Mouse (Mus musculus) megakaryocyte, embryonic 14.5 days (primary cell): Measurements from ENCODE around the gene 2310009B15Rik. TPM values are rescaled to one million over a fixed set of nuclear protein-coding genes. Genes with fewer than 3 reads are reported as not detected.

Source experiments
- H3K27me3 ChIP-seq: replicated peaks from 2 replicates; pipeline ENCODE3; 2012; ENCODE audit warnings: inconsistent platforms
- H3K36me3 ChIP-seq: replicated peaks from 2 replicates; pipeline ENCODE3; 2012; ENCODE audit warnings: low read length, inconsistent platforms, mixed read lengths
- H3K4me1 ChIP-seq: 2 replicates; pipeline ENCODE4 v1.6.1; 2012; ENCODE audit warnings: inconsistent platforms
- H3K4me3 ChIP-seq: replicated peaks from 2 replicates; pipeline ENCODE3; 2012; ENCODE audit warnings: moderate library complexity, mild to moderate bottlenecking, inconsistent platforms
- H3K9me3 ChIP-seq: 2 replicates; pipeline ENCODE4 v1.6.1; 2012; ENCODE audit warnings: inconsistent platforms
- FLI1 ChIP-seq: IDR thresholded peaks from 2 replicates; pipeline ENCODE4 v1.6.1; 2012; ENCODE audit warnings: low read length, inconsistent platforms, mixed read lengths
- GATA1 ChIP-seq: IDR thresholded peaks from 3 replicates; pipeline ENCODE4 v1.6.1; 2012; ENCODE audit warnings: mixed read lengths, low read length, inconsistent platforms, borderline replicate concordance
- polyA plus RNA-seq: library from polyadenylated mRNA; stranded (reverse); fragments of >175 nt; gene quantifications from 2 replicates; pipeline ENCODE4 v1.2.3, GENCODE M21; 2012; ENCODE audit warnings: low replicate concordance; ENCODE audit not compliant: insufficient read depth

2310009B15Rik gene
- polyA plus RNA-seq, 1 experiment: 54.8 TPM

DNA sequence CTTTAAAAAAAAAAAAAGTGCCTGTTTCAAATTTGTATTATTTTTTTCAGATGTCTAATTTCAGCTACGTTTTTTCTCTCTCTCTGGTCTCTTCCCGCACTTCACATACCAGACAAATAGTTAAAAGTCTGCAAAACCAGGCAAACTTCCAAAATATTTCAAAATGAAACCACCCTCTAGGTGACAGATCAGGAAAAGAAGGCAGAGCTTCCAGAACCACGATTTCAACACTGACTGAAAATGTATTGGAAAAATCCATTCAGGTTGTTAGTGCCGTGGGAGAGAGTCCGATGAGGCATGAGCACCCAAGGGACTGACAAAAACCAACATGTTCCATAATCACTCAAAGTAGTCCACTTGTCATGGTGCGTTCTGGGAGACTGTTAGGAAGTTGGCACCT, 29.8 kb downstream of the 2310009B15Rik start:
- Histone ChIP-seq H3K27me3 (peaks cover under 1% of the 10 kb centered on the region), H3K9me3 (no peaks in the 10 kb centered on the region), H3K36me3 (no peaks in the 10 kb centered on the region), H3K4me3 (no peak overlapping the region), H3K4me1 (peaks cover 18% of the 10 kb centered on the region)
- no peak for TF ChIP-seq GATA1
- no peak for TF ChIP-seq FLI1

DNA sequence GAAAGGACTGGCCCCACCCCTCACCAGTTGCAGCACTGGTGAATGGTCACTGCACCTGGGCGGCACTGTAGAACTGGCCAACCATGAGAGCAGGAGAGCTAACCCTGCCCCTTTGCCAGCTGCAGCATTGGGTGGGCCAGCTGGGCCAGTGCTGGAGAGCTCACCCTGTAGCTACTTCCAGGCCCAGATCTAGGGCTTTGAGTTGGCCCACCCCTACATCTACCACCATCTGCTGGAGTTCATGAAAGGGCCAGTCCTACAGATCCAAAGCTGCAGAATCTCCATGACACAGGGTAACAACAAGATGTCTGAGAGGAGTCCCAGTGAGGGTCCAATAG, 33.7 kb downstream of the 2310009B15Rik start:
- Histone ChIP-seq H3K4me1 (peaks cover 16% of the 10 kb centered on the region), H3K27me3 (peaks cover 2% of the 10 kb centered on the region), H3K4me3 (peak overlapping the region; percentile 82), H3K36me3 (no peaks in the 10 kb centered on the region), H3K9me3 (no peaks in the 10 kb centered on the region)
- TF ChIP-seq FLI1 (no peak), GATA1 (no peak)

DNA sequence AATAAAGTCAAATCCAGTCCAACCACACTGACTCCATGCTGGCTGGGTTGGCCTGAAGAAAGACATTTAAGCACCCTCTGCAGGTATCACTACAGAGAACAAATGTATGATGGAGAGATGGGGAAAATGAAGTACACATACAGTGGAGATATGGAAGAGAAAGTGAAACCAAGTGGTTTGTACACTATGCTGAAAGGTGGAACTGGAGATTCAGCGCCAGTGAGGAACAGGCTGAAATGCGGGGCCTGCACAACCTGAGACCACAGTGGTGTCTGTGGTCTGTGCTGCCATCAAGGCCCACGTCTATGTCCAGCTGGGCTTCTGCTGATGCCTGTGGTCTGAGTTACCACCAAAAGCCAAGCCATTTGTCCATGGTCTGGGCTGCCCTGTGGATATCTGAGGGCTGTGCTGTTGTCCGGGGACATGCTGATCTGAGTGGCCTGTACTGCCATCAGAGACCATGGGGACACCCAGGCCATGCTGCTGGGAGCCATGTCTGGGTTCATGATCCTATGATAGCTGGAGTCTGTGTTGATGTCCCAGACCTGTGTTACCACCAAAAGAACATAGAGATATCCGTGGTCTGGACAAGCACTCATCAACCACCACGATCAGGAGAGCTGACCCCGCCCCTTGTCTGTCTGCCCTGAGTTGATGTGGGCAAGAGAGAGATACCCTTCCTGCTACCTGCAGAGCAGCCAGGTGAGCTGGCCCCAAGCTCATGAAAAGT, 34.2 kb downstream of the 2310009B15Rik start:
- Histone ChIP-seq H3K4me1 (peaks cover 16% of the 10 kb centered on the region), H3K4me3 (peak overlapping the region; percentile 82), H3K36me3 (no peaks in the 10 kb centered on the region), H3K9me3 (no peaks in the 10 kb centered on the region), H3K27me3 (peaks cover 2% of the 10 kb centered on the region)
- TF ChIP-seq FLI1 (no peak), GATA1 (no peak)

Other genes starting within 250 kb of the 2310009B15Rik start
- 1.7 and 2.9 TPM in 2 replicates for gene Nek7, start 236.7 kb downstream of the 2310009B15Rik start, polyA plus RNA-seq
- gene Lhx9, start 8.3 kb downstream of the 2310009B15Rik start, polyA plus RNA-seq: not detected in 2 replicates
- 0.79 TPM in 1 of 2 replicates, not detected in the other for gene Dennd1b, start 106.6 kb upstream of the 2310009B15Rik start, polyA plus RNA-seq